Comparison of ENCODE assay signal across 23 mouse cellular contexts in the genomic region with DNA sequence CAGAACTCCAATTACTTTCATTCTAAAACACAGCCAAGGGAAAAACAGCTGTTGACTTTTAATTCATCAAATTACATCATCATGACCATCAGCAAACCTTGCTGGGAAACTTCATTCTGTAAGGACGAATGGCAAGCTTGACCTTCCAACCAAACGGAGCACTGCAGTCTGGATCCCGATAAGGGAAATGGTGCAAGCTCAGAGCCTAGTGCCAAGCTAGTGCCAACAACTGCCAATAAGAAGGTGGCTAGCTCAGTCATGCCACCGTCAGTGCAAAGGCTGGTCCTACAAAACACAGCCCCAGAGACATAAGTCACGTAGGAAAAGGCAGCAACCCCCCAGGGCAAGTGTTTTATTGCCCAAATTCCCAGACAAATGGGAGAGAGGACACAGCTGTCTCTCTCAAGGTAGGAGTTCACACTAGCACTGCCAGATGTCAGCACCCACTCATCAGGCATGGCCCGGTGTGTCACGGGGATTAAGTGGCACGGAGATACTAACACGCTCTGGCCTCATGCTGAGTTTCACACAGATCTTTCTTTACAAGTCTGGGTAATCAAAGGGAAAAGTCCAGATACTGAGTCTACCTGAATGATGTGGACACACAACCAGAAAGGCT. TPM values are rescaled to one million over a fixed set of nuclear protein-coding genes. Genes with fewer than 3 reads are reported as not detected.
A peak's percentile ranks its signal among the peaks of the same experiment; 100 is the strongest.
DNase-seq lines count a peak whose midpoint lies in the region; ATAC-seq lines count a peak whose summit lies in the region.
"Had no signal": no experiment of that assay in that cellular context is flagged by ENCODE, and none has a peak within 500 bp of the region (broad histone marks: within the 10 kb centered on the region; RNA-seq: fewer than 3 reads in every experiment).

No protein-coding gene starts in this region.

- no peak for DNase-seq in embryonic facial prominence, embryonic 10.5 days (ENCODE audit: low spot score)
- DNase-seq in MN1 (ENCODE audit: low spot score), result peak; percentile 41
- DNase-seq in adrenal gland, postnatal 25 days, result peak; percentile 26
- no peak for DNase-seq in right cerebral cortex, adult 2 months (ENCODE audit: low spot score in 2 of 2)
- DNase-seq in right cerebral cortex, postnatal 36 days (ENCODE audit: low spot score in 2 of 2), result no peak
- DNase-seq: cerebellum, adult 18-20 months; cerebellum, postnatal 14 days; lung, postnatal 36 days; right cerebral cortex, postnatal 14 days; spleen, adult 18-20 months had no signal

- H3K9me3 ChIP-seq in embryonic facial prominence, embryonic 13.5 days, result no peaks in the 10 kb centered on the region
- no peaks in the 10 kb centered on the region for H3K9me3 ChIP-seq in embryonic facial prominence, embryonic 10.5 days
- no peaks in the 10 kb centered on the region for H3K9me3 ChIP-seq in heart, embryonic 13.5 days
- no peaks in the 10 kb centered on the region for H3K9me3 ChIP-seq in heart, embryonic 11.5 days (replicated peaks; ENCODE audit: control insufficient read depth, low read length)
- H3K9me3 ChIP-seq: forebrain, embryonic 13.5 days; limb, embryonic 13.5 days; liver, embryonic 15.5 days; lung, embryonic 15.5 days; megakaryocyte, embryonic 14.5 days; midbrain, embryonic 13.5 days had no signal

- peaks cover 93% of the 10 kb centered on the region for H3K36me3 ChIP-seq in embryonic facial prominence, embryonic 13.5 days
- peaks cover 99% of the 10 kb centered on the region for H3K36me3 ChIP-seq in embryonic facial prominence, embryonic 10.5 days (replicated peaks)
- peaks cover 78% of the 10 kb centered on the region for H3K36me3 ChIP-seq in heart, embryonic 13.5 days
- H3K36me3 ChIP-seq in heart, embryonic 11.5 days (ENCODE audit: control insufficient read depth, insufficient read depth, low read length), result peaks cover 17% of the 10 kb centered on the region

- no peak overlapping the region for H3K27ac ChIP-seq in embryonic facial prominence, embryonic 13.5 days
- no peak overlapping the region for H3K27ac ChIP-seq in embryonic facial prominence, embryonic 10.5 days (replicated peaks)
- no peak overlapping the region for H3K27ac ChIP-seq in heart, embryonic 13.5 days (replicated peaks)
- no peak overlapping the region for H3K27ac ChIP-seq in heart, embryonic 11.5 days (ENCODE audit: low read depth, low read length)
- H3K27ac ChIP-seq: forebrain, embryonic 13.5 days; hindbrain, embryonic 14.5 days; layer of hippocampus, adult 2 months; limb, embryonic 13.5 days; liver, embryonic 15.5 days; lung, embryonic 15.5 days; midbrain, embryonic 13.5 days had no signal

- 91% methylated on average over 9 of the region's 9 CpGs for WGBS in embryonic facial prominence, embryonic 13.5 days
- WGBS in embryonic facial prominence, embryonic 10.5 days, result 89% methylated on average over 9 of the region's 9 CpGs
- 49% methylated on average over 9 of the region's 9 CpGs for WGBS in heart, embryonic 13.5 days
- WGBS in heart, embryonic 11.5 days (ENCODE audit: insufficient replicate concordance), result 61% methylated on average over 9 of the region's 9 CpGs

- H3K4me1 ChIP-seq in embryonic facial prominence, embryonic 13.5 days, result no peaks in the 10 kb centered on the region
- no peaks in the 10 kb centered on the region for H3K4me1 ChIP-seq in embryonic facial prominence, embryonic 10.5 days
- H3K4me1 ChIP-seq in heart, embryonic 13.5 days, result peaks cover 50% of the 10 kb centered on the region
- H3K4me1 ChIP-seq in heart, embryonic 11.5 days (ENCODE audit: control insufficient read depth, insufficient read depth, low read length), result peaks cover 13% of the 10 kb centered on the region
- H3K4me1 ChIP-seq: forebrain, embryonic 13.5 days; liver, embryonic 15.5 days; lung, embryonic 15.5 days; midbrain, embryonic 13.5 days had no signal

- no peak for ATAC-seq in embryonic facial prominence, embryonic 13.5 days (ENCODE audit: insufficient number of reproducible peaks, insufficient read depth, low FRiP score, low TSS enrichment, low read depth)
- ATAC-seq in heart, embryonic 13.5 days (ENCODE audit: extremely low read depth, insufficient number of reproducible peaks, low FRiP score, low TSS enrichment), result no peak
- ATAC-seq in heart, embryonic 11.5 days (replicated peaks; ENCODE audit: insufficient number of reproducible peaks, low FRiP score, low TSS enrichment), result no peak
- ATAC-seq: CD4-positive, CD25-positive, alpha-beta regulatory T cell, adult 4 months; forebrain, embryonic 13.5 days; inflammation-experienced regulatory T-cells, adult 6 months; midbrain, embryonic 13.5 days had no signal

- no peak overlapping the region for H3K4me3 ChIP-seq in embryonic facial prominence, embryonic 13.5 days
- H3K4me3 ChIP-seq in embryonic facial prominence, embryonic 10.5 days, result no peak overlapping the region
- no peak overlapping the region for H3K4me3 ChIP-seq in heart, embryonic 13.5 days
- H3K4me3 ChIP-seq in heart, embryonic 11.5 days (ENCODE audit: low read depth, low read length), result no peak overlapping the region
- H3K4me3 ChIP-seq: forebrain, embryonic 13.5 days; layer of hippocampus, adult 2 months; limb, embryonic 13.5 days; liver, embryonic 15.5 days; lung, embryonic 15.5 days; megakaryocyte, embryonic 14.5 days; midbrain, embryonic 13.5 days had no signal

- no peak overlapping the region for H3K4me2 ChIP-seq in embryonic facial prominence, embryonic 13.5 days
- no peak overlapping the region for H3K4me2 ChIP-seq in heart, embryonic 13.5 days
- no peak overlapping the region for H3K4me2 ChIP-seq in heart, embryonic 11.5 days
- H3K4me2 ChIP-seq: forebrain, embryonic 13.5 days; hindbrain, embryonic 14.5 days; limb, embryonic 13.5 days; liver, embryonic 15.5 days; lung, embryonic 15.5 days; midbrain, embryonic 13.5 days had no signal

- H3K27me3 ChIP-seq in embryonic facial prominence, embryonic 13.5 days, result no peaks in the 10 kb centered on the region
- H3K27me3 ChIP-seq in embryonic facial prominence, embryonic 10.5 days (replicated peaks; ENCODE audit: low read depth, poor library complexity, severe bottlenecking), result no peaks in the 10 kb centered on the region
- no peaks in the 10 kb centered on the region for H3K27me3 ChIP-seq in heart, embryonic 13.5 days (replicated peaks)
- H3K27me3 ChIP-seq in heart, embryonic 11.5 days (ENCODE audit: control insufficient read depth, insufficient read depth, low read length), result no peaks in the 10 kb centered on the region
- H3K27me3 ChIP-seq: forebrain, embryonic 13.5 days; limb, embryonic 13.5 days; liver, embryonic 15.5 days; lung, embryonic 15.5 days; megakaryocyte, embryonic 14.5 days; midbrain, embryonic 13.5 days had no signal

- H3K9ac ChIP-seq in embryonic facial prominence, embryonic 13.5 days, result 0 out of 2 replicates have a peak overlapping the region, but pooled peaks have one; percentile 27
- H3K9ac ChIP-seq in heart, embryonic 13.5 days, result 0 out of 2 replicates have a peak overlapping the region, but pooled peaks have one; percentile 17
- H3K9ac ChIP-seq in heart, embryonic 11.5 days (ENCODE audit: low read depth, low read length), result no peak overlapping the region
- H3K9ac ChIP-seq: forebrain, embryonic 13.5 days; hindbrain, embryonic 14.5 days; limb, embryonic 13.5 days; liver, embryonic 15.5 days; lung, embryonic 15.5 days; midbrain, embryonic 13.5 days had no signal

RNA-seq across cellular contexts. Expression of a gene that starts 11.2 kb away (rescaled TPM):
- polyA plus RNA-seq in embryonic facial prominence, embryonic 13.5 days (2015; fragmentation: Nextera tagmentation; extraction: Ambion mirVana), result 48.3 and 50.3 TPM in 2 replicates
- polyA plus RNA-seq in embryonic facial prominence, embryonic 10.5 days (2016; fragmentation: Nextera tagmentation; extraction: Ambion mirVana), result 35.8 and 41.8 TPM in 2 replicates
- polyA plus RNA-seq in heart, embryonic 13.5 days (2015; fragmentation: Nextera tagmentation; extraction: Ambion mirVana), result 33.8 and 37.9 TPM in 2 replicates
- 34.5 and 36.2 TPM in 2 replicates for polyA plus RNA-seq in heart, embryonic 11.5 days (2014; fragmentation: Nextera tagmentation; extraction: Ambion mirVana)
- total RNA-seq in adrenal gland, postnatal 25 days (2021), result 28.8 and 33.8 TPM in 2 replicates

RNA-seq across cellular contexts. Expression of a gene that starts 11.6 kb away (rescaled TPM):
- polyA plus RNA-seq in embryonic facial prominence, embryonic 13.5 days (2015; fragmentation: Nextera tagmentation; extraction: Ambion mirVana), result 116 and 128 TPM in 2 replicates
- polyA plus RNA-seq in embryonic facial prominence, embryonic 10.5 days (2016; fragmentation: Nextera tagmentation; extraction: Ambion mirVana), result 104 and 109 TPM in 2 replicates
- 84.7 and 93.3 TPM in 2 replicates for polyA plus RNA-seq in heart, embryonic 13.5 days (2015; fragmentation: Nextera tagmentation; extraction: Ambion mirVana)
- 70.6 and 84.1 TPM in 2 replicates for polyA plus RNA-seq in heart, embryonic 11.5 days (2014; fragmentation: Nextera tagmentation; extraction: Ambion mirVana)
- total RNA-seq in adrenal gland, postnatal 25 days (2021), result 64.1 and 67.8 TPM in 2 replicates

RNA-seq across cellular contexts. Expression of a gene that starts 39.7 kb away (rescaled TPM):
- polyA plus RNA-seq in embryonic facial prominence, embryonic 13.5 days (2015; fragmentation: Nextera tagmentation; extraction: Ambion mirVana), result 86.5 and 93.1 TPM in 2 replicates
- polyA plus RNA-seq in embryonic facial prominence, embryonic 10.5 days (2016; fragmentation: Nextera tagmentation; extraction: Ambion mirVana), result 35.9 and 42.0 TPM in 2 replicates
- 19.7 and 24.5 TPM in 2 replicates for polyA plus RNA-seq in heart, embryonic 13.5 days (2015; fragmentation: Nextera tagmentation; extraction: Ambion mirVana)
- polyA plus RNA-seq in heart, embryonic 11.5 days (2014; fragmentation: Nextera tagmentation; extraction: Ambion mirVana), result 1.9 and 3.4 TPM in 2 replicates
- 35.7 and 57.7 TPM in 2 replicates for total RNA-seq in adrenal gland, postnatal 25 days (2021)

Comparison
In these comparisons a context has a peak if more than half of its experiments do, and no peak if none do; other contexts are left out.
1. DNase-seq: peak in MN1 (single experiment) and adrenal gland, postnatal 25 days (single experiment); none in embryonic facial prominence, embryonic 10.5 days (single experiment), right cerebral cortex, adult 2 months (0 of 2) and right cerebral cortex, postnatal 36 days (0 of 2).